Mouse (Mus musculus) spleen, postnatal 4 days (tissue): ENCODE data around the gene Pkdrej.
"Not testable (repeated sequence)": the region's sequence is repeated elsewhere in the genome, so short reads cannot be mapped to it uniquely, and the experiment has no call there.

Source experiments
- DNase-seq, 2 experiments: peaks; one replicate each; pipeline ENCODE4 v3.0.0; 2022; ENCODE audit warnings: low spot score in 2 of 2

Gene Pkdrej

DNA sequence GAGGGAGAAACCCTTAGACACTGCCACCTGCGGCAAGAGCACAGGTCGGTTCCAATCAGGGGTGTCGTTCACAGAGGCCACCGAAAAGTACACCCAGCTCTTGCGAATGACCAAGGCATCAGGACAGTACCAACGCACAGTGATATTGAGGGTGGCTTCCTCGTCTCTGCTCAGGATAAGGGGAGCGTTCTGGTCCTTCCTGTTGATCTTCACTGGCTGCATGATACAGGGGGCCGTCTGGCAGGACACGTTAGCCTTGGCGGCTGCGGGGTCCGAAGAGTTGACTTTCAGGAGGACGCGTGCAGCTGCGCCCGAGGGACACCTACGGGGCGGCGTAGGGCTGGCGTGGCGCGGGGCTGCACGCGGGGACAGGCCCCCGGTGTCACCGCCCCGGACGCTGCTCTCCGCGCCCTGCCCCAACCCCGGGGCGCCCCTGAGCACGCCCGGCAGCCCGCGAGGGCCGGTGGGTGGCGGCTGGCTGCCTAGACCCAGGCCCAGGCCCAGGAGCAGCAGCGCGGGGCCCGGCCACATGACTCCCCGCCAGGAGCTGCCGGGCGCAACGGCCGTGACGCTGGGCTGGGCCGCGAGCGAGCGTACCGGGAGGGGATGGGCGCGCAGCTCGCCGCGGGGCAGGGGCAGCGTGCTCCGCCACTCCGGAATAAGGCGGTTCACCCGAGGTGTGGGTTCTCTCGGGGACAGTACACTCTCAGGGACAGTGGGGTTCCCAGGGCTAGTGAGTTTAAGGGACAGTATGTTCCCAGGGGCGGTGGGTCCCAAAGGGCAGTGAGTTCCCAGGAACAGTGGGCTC lies at the start of gene Pkdrej:
Gene Pkdrej (minus strand): TSS at position 532 of the 808 bp plus-strand sequence.
- DNase-seq, result peak; percentile 32 to 78

DNA sequence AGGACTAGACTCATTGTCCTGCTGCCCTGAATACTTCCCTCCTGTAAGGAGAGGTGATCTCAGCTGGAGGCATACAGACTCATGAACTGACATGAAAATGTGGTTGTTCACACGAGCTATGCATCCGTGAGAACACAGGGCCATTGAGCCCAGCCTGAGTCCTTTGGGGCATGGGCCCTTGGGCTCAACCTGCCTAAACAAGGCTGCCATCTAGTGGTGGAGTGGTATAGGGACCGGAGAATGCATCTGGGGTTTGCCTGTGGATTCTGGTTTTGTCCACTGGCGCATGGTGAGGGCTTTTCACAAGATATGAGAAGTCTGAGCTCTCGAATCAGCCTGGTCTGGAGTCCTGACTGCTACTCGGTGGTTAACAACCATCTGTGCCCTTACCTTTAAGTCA lies 46.2 kb upstream of the Pkdrej start:
- peak; percentile 68 to 84 for DNase-seq

DNA sequence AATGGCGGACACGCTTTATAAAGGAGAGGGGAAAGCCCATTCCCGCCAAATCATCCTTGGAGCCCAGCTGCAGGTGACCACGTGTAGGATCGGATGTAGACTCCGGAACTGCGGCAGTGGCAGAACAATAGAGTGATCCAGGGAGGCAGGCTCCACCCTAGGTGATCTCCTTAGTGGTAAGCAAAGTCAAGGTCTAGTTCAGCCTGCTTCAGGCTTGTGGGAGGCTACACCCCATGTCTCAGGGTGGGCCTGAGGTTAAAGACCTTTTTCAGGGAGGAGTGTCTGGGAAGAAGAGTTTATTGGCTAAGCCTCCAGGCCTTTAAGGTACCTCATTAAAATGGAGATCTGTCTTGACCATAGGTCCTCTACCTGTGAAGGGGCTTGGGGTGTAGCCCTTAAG lies 44.4 kb upstream of the Pkdrej start:
- DNase-seq, result not testable (repeated sequence)

DNA sequence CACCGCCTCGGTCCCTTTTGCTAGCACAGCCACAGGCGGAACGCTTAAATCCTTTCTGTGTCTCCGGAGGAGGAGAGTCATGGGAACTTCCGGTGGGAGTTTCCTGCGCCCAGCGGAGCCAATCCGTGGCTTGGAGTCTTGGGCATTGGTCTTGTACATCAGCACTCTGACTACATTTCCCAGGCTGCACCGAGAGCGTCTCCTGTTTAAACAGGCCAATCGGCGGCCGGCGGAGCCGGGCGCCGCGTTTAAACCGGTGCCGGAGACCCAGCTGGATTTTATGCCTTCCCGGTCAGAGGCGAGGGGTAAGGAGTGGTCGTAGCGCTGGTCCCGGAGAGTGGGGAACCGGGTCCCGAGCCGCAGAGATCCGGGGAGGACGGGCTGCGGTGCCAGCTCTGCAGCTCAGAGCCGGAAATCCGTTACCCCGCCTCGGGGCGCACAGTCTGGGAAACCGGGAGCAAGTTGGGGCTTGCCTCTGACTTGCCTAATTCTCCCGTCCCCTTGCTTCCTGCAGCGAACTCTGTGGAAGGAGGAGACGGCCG lies 38.0 kb upstream of the Pkdrej start, which contains the start of gene Gtse1:
Gene Gtse1 (plus strand): TSS at position 256 of the 542 bp plus-strand sequence.
- DNase-seq, result peak; percentile 93 to 95

DNA sequence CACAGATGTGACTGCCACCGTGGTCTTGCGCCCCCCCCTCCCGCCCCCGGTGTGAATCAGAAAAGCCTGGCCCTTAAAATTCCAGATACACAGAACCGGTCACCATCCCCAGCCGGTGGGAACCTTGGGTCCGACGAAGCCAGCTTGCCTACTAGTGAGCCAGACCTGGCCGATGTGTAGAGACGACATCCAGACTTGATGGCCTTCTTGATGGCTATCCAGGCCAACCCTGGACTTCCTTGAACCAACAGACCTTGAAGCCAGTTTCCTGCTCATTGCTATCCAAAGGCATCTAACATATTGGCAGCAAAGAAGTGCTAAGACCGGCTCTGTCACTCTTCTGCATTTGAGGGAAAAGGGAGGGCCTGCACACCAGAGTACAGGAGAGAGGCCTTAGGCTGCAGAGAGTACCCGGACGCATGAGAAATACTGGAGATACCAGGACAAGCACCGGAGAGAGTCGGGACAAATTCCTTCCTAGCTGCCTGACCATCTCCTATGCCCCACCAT lies 37.5 kb upstream of the Pkdrej start:
- no peak for DNase-seq

DNA sequence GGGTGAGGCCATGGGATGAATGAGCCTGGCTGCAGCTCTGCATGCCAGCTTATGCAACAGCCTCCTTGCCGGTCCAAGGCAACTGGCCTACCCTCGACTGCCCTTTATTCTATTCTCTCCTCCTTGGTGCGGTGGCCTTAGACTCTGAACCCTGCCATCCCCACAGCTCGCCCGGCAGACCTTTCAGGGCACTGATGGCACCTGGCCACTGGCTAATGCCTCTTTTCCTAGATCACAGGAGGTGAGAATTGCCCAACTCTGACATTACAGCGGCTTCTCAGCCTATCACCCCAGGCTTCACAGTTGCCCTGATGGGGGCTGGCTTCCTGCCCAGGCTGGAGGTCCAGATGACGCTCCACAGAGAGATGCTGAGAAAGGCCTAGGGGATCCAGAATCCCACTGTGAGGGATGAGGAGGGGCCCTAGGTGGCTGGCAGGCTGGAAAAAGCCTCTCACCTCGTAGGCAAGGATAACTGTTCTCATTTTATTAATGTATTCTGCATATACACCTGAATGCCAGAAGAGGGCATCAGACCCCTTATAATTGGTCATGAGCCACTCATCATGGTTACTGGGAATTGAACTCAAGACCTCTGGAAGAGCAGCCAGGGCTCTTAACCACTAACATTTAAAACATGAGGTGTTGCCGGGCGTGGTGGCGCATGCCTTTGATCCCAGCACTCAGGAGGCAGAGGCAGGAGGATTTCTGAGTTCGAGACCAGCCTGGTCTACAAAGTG lies 30.3 kb upstream of the Pkdrej start:
- DNase-seq, result no peak

DNA sequence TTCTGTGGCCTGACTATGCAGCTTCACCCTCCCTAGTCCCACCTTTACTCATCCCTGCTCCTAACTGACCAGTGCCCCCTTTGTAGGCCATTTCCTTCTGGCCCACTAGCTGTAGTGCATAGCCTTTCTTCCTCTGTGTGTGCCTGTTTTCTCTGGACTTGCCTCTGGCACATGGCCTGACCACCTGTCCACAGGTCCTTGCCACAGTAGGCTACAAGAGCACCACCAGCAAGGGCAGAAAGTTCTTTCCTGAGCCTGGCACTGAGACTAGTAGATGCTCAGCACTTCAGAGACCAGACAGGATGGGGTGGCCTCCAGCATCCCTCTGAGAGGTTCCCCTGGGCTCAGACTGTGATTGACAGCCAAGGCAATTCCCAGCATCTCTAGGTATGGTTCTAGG lies 23.5 kb upstream of the Pkdrej start:
- no peak for DNase-seq

DNA sequence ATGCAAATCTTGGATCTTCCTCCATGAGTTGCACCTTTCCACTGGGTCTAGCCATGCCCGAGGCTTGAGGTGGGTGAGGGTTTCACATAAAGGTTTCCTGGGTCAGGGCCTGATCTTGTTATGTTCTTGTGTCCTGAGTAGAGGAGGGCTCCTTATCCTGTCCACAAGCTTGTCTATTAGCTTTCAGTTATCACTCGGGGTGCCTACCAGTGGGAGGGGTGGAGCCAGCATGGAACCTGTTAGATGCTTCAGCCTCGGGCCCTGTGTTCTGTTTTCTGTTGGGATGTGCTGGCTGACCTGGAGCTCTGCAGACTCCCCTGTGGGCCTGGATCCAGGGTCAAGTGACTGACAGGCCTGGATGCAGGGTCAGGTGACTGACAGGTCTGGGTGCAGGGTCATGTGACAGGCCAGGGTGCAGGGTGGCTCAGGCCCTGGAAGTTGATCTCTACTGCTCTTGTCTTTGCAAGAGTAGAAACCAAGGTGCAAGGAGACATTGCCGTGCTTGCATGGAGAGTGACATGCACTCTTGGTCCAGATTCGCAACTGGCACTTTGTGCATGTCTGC lies 20.3 kb upstream of the Pkdrej start:
- no peak for DNase-seq

DNA sequence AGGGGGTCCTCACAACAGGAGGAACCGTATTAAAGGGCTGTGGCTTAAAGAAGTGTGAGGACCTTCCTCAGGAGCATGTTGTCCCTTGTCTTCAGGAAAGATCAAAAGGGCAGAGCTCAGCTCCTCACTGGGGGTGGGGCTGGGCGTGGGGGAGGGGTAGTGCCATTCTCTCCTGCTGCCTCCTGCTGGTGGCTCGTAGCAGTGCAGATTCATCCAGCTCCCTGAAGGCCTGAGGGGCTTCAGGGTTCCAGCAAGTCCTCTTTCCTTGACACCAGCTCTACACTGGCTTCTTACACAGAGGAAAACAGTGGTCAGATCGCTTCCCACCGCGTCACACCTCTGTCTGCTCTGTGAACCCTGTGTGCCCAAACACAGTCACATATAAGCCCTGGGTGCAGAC lies 19.4 kb upstream of the Pkdrej start:
- DNase-seq, result peak; percentile 33 to 76

DNA sequence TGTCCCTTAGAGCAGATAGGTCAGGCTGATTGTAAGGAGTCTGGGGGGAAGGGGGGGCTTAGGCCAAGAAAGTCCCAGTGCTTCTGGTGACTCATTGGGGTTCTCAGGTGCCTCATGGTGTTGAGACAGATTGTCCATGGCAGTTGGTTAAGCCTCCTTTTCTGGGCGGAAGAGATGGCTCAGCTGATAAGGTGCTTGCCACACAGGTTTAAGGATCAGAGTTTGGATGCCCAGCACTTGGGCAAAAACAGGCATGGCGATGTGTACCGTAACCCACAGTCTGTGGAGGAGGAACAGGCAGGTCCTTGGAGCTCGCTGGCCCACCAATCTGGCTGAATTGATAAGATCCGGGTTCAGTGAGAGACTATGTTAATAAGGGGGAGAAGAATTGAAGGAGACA lies 15.4 kb upstream of the Pkdrej start:
- no peak for DNase-seq

DNA sequence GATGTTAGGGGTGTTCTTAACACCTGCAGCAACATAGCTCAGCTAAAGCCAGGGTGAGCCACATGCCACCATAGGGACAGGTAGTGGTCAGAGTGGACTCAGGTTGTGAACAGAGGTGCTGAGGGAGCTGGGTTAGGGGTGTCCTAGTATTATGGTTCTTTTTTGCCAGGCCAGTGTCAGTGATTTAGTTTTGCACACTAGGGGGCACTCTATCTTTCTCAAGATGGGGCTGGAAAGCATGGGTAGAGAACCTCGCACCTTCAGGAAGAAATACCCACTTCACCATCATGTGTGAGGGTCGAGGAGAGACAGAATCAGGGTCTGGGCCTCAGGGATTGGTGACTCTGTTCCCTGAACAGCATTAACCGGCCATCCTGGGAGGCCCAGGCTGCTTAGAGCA lies 13.8 kb upstream of the Pkdrej start:
- DNase-seq, result no peak

DNA sequence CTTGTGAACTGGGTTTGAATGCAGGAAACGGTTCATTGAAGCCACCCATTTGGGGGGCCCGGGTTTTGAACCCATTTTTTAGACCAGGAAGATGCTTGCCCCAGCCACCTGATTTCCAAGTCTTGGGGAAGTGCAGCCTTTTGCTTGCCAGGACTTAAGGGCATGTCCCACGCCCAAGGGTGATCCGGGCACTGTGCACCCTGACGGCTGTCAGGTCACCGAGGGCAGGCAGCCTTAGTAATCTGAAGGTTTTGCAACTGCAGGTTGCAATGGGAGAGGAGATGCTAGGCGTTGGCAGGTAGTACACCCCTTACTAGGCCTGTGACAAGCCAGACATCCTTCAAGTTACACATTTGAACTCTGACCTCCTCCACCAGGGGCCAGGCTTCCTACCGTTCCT lies 11.1 kb upstream of the Pkdrej start:
- DNase-seq, result no peak

DNA sequence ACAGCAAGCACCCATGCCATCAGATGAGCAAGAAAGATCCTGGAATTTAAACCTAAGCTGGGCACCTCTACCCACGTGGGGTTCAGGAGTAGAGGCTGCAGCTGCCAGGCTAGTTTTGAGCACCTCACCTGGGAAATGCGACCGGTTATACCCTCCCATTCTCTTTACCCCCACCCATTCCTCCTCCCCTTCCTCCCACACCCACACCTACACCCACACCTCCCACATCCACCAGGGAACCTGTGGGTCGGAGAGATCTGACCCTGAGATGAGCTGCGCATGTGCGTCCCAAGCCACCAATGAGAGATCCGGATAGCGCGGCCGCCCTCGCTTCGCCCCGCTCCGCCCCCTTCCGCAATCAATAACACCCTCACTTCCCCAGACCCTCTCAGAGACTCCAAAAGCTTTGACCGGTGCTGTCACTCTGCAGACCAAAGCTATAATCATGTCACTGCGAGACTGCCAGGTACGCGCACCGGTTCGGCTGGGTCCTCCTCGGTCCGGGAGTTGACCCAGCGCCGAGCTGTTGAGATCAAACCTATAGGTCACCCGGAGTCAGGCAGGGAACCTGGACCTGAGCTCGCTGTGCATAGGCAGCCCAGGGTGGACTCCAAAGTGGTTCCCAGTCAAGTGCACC lies 10.5 kb upstream of the Pkdrej start, which contains the start of gene Ttc38:
Gene Ttc38 (plus strand): TSS at position 353 of the 637 bp plus-strand sequence.
- peak; percentile 81 to 90 for DNase-seq

DNA sequence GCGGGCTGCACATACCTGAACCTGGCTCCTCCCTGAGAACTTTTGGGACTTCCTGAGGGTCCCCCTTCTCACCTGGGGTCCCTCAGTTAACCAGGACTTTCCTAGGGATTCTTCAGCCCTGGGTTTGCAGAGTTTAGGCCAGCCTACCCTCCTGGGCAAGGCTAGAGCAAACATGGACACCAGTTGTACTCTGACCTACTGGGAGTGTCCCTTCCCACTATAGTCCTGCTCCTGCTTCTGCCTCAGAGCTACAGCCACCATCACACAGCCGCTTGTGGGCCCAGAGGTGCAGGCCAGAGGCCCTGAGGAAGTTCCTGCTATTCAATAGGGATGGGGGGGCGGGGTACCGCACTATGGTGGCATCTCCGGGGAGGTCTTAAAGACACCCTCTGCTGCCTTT lies 7.9 kb upstream of the Pkdrej start:
- no peak for DNase-seq

DNA sequence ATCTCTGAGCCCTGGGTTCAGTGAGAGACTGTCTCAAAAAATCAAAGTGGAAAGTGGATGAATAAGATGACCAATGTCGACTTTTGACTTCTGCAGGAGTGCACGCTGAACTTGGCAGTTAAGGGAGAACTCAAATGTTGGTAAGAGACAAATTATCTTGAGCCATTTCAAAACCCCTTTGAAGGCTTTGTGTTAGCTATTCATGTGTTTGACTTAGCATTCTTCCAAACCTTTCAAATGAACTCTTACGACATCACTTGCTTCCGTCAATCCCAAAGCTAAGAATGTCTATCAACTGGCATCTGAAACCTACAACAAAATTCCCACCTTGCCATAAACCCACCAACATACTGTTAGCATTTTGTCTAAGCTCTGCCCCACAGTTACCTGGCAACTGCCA lies 6.5 kb upstream of the Pkdrej start:
- DNase-seq, result no peak

DNA sequence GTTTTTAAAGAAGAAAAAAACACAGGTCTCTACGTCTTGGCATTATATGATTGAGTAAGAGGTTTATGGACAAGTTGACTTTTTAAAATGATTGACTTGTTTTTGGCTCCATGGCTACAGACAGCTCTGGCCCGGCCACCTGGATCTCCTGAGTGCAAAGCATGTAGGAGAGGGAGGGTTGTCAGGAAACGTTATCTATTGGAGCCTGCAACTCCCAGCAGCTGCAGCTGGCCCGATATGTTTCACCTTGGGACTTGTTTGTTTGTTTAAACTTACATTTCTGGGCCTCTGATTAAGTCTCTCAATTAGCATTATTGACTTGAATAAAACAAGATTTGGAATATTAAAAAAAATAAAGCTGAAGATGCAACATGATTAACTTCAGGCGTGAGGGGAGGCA lies 5.1 kb upstream of the Pkdrej start:
- peak in 1 of 2 experiments; percentile 43 for DNase-seq

DNA sequence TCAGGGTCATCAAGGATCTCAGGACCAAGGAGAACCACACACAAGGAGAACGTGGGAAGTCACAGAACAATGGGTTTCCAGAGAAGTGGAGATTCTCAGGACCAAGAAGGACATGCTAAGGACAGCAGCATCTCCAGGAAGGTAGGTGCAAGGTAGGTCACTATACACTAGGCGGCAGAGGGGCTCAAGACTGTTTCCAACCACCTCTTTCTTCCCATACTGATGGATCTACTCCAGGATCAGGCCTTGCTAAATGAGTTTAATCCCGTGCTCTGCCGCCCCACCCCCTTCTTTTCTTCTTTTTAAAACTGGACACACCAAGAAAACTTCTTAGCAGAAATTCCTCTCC lies 451 bp upstream of the Pkdrej start:
- no peak for DNase-seq

DNA sequence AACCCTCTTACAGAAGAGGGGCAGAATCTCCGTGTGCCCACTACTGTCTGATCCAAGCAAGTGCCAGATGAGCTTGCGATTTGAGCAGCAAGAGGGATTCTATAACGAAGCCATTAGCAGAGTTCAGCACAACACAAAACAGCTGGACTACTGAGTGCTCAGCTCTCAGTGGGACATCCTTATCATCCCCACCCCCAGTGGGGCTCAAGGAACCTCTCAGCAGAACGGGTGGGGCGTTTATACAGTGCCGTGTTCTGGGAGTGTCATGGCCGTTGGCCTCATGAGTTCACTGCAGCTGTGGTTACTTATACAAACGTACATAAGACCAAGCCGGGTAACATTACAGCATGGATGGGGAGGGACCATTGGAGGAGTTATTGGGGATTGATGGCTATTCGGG lies 8.1 kb downstream of the Pkdrej start:
- DNase-seq, result no peak

DNA sequence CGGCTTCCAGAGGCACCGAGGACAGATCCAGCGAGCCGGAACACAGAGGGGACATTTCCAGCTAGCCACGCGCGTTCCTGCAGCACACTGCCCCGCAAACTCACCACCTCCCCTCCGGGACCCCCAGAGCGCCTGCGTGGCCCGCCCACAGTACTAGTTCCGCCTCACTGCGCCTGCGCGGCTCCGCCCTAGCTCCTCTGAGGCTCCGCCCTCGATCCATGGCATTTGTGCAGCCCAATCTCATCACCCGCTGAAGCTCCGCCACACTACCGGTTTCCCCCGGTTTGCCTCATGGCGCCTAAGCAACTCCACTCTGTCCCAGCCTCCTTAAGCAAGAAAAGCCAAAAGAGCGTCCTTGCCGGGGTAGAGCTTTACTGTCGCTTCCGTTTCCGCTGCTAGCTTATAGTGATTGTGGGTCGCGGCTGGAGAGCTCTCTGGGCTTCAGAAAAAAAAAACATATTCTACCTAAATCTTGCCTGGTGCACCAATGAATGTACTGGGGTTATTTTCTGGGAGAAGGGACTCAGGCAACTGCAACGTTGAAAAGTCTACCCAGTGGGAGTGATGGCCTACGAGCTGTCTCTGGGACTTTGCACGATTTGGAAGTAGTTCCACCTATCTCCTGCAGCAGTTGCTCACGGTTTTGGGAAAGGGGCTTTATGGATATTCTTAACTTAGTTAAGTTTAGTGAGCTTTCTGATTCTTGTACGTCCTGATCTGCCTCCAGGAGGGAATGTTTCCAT lies 9.8 kb downstream of the Pkdrej start, which contains the start of gene Cdpf1:
Gene Cdpf1 (minus strand): TSS at position 163 of the 743 bp plus-strand sequence.
- peak; percentile 98 to 100 for DNase-seq

DNA sequence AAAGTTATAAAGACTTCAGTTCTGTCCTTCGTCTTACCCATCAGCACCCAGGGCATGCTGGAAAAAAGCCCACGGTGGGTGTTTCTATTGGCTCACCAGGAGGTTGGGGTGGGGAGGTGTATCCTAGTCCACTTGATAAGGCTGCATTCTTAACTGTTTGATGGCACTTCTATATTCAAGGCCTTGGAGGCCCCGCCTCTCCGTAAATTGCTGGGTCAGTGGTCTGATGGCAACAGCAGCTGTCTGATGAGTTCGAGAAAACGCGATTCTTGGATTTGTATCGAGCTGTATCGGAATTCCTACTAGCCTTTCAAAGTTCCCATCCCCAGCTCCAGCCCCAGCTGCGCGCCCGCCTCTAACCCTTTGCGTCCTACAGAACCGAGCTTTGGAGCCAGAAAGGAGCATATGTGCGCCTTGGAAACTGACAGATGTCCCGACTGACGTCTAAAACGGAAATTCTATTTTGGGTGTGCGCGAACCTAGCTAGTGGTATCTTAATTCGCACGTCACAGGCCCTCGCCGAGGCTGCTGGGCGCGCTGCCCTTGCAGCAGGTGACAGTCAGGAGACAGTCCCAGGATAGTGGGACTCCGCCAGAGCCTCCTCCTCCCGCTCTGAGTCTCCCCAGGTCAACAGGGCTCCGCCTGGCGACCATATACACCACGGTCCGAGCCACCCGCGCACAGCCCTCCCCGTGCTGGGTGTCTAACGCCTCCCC lies 10.6 kb downstream of the Pkdrej start:
- DNase-seq, result peak in 1 of 2 experiments; percentile 38
